Mouse (Mus musculus): ENCODE data around the gene Zfp503.

The Zfp503 gene

GRCm38 (mm10) chr14:21989291-21989913 lies at the start of gene Zfp503:
TSS of gene Zfp503 (minus strand) at chr14:21989601.
- DNase-seq (ENCODE audit: low read depth, low spot score), result no peak

- DNase-seq (ENCODE audit: low read depth, low spot score), result no peak
Observed at GRCm38 (mm10) chr14:22037498-22038131, 48.2 kb upstream of the Zfp503 start.

GRCm38 (mm10) chr14:22036802-22037497 lies 47.5 kb upstream of the Zfp503 start:
- no peak for DNase-seq (ENCODE audit: low read depth, low spot score)

- DNase-seq (ENCODE audit: low read depth, low spot score), result no peak
Observed at GRCm38 (mm10) chr14:22036338-22036737, 46.9 kb upstream of the Zfp503 start.

- no peak for DNase-seq (ENCODE audit: low read depth, low spot score)
Observed at GRCm38 (mm10) chr14:22035900-22036299, 46.5 kb upstream of the Zfp503 start.

- no peak for DNase-seq (ENCODE audit: low read depth, low spot score)
Observed at GRCm38 (mm10) chr14:22023533-22023932, 34.1 kb upstream of the Zfp503 start.

GRCm38 (mm10) chr14:22020885-22021284 lies 31.5 kb upstream of the Zfp503 start:
- DNase-seq (ENCODE audit: low read depth, low spot score), result no peak

GRCm38 (mm10) chr14:22019949-22020845 lies 30.8 kb upstream of the Zfp503 start:
- no peak for DNase-seq (ENCODE audit: low read depth, low spot score)

- peak; percentile 5 for DNase-seq (ENCODE audit: low read depth, low spot score)
Observed at GRCm38 (mm10) chr14:22019252-22019948, 30.0 kb upstream of the Zfp503 start, which contains the start of gene Lrmda. TSS of gene Lrmda (plus strand) at chr14:22019712.

- DNase-seq (ENCODE audit: low read depth, low spot score), result no peak
Observed at GRCm38 (mm10) chr14:22017011-22017410, 27.6 kb upstream of the Zfp503 start.

- DNase-seq (ENCODE audit: low read depth, low spot score), result no peak
Observed at GRCm38 (mm10) chr14:22014781-22015180, 25.4 kb upstream of the Zfp503 start.

- no peak for DNase-seq (ENCODE audit: low read depth, low spot score)
Observed at GRCm38 (mm10) chr14:22014315-22014714, 24.9 kb upstream of the Zfp503 start.

- DNase-seq (ENCODE audit: low read depth, low spot score), result no peak
Observed at GRCm38 (mm10) chr14:22007006-22007405, 17.6 kb upstream of the Zfp503 start.

GRCm38 (mm10) chr14:22004943-22005342 lies 15.5 kb upstream of the Zfp503 start:
- no peak for DNase-seq (ENCODE audit: low read depth, low spot score)

GRCm38 (mm10) chr14:22003631-22004030 lies 14.2 kb upstream of the Zfp503 start:
- no peak for DNase-seq (ENCODE audit: low read depth, low spot score)

- no peak for DNase-seq (ENCODE audit: low read depth, low spot score)
Observed at GRCm38 (mm10) chr14:22003231-22003630, 13.8 kb upstream of the Zfp503 start.

- DNase-seq (ENCODE audit: low read depth, low spot score), result no peak
Observed at GRCm38 (mm10) chr14:21999588-21999987, 10.2 kb upstream of the Zfp503 start.

- peak; percentile 78 for DNase-seq (ENCODE audit: low read depth, low spot score)
Observed at GRCm38 (mm10) chr14:21995031-21995754, 5.8 kb upstream of the Zfp503 start.

- no peak for DNase-seq (ENCODE audit: low read depth, low spot score)
Observed at GRCm38 (mm10) chr14:21994061-21994990, 4.9 kb upstream of the Zfp503 start.
